Mouse (Mus musculus): ENCODE results near the gene Cdx2. TPM values are rescaled to one million over a fixed set of nuclear protein-coding genes. Genes with fewer than 3 reads are reported as not detected.

Gene Cdx2
- polyA plus RNA-seq, 1 experiment from 2014 or later, result 0.06 TPM

Small RNA genes within 50 kb of the gene (microRNA-seq; reads per million reads assigned to microRNA genes)
- gene Mir7k, result not detected

Other genes starting within 250 kb of the Cdx2 start
- 10.4 and 12.0 TPM in 2 replicates for gene Lnx2, start 230.7 kb downstream of the Cdx2 start, polyA plus RNA-seq (2016; fragmentation: Nextera tagmentation; extraction: Ambion mirVana)
- gene Polr1d, start 230.2 kb downstream of the Cdx2 start, polyA plus RNA-seq (2016; fragmentation: Nextera tagmentation; extraction: Ambion mirVana), result 129 and 149 TPM in 2 replicates
- gene Gsx1, start 118.6 kb downstream of the Cdx2 start, polyA plus RNA-seq (2016; fragmentation: Nextera tagmentation; extraction: Ambion mirVana), result not detected in 2 replicates
- not detected in 2 replicates for gene Pdx1, start 37.3 kb downstream of the Cdx2 start, polyA plus RNA-seq (2016; fragmentation: Nextera tagmentation; extraction: Ambion mirVana)
- gene Urad, start 15.2 kb upstream of the Cdx2 start, polyA plus RNA-seq (2016; fragmentation: Nextera tagmentation; extraction: Ambion mirVana), result not detected in 2 replicates
- gene Flt3, start 93.2 kb upstream of the Cdx2 start, polyA plus RNA-seq (2016; fragmentation: Nextera tagmentation; extraction: Ambion mirVana), result 0.05 TPM in 1 of 2 replicates, not detected in the other
- 46.9 and 47.8 TPM in 2 replicates for gene Pan3, start 122.9 kb upstream of the Cdx2 start, polyA plus RNA-seq (2016; fragmentation: Nextera tagmentation; extraction: Ambion mirVana)